Mouse (Mus musculus): Measurements from ENCODE around the gene Ctsf. TPM values are rescaled to one million over a fixed set of nuclear protein-coding genes. Genes with fewer than 3 reads are reported as not detected.
"Not testable (repeated sequence)": the region's sequence is repeated elsewhere in the genome, so short reads cannot be mapped to it uniquely, and the experiment has no call there.

Ctsf gene
- polyA plus RNA-seq, 1 experiment from 2014 or later = 34.1 TPM

GRCm38 (mm10) chr19:4865147-4865546 lies 10.2 kb downstream of the Ctsf start:
- no peak for ATAC-seq (ENCODE audit: low FRiP score)
- Histone ChIP-seq H3K36me3 (ENCODE audit: control insufficient read depth, insufficient read depth, low read length) (peaks cover 2% of the 10 kb centered on the region; the same call in 1 of the 2 replicates), H3K4me3 (ENCODE audit: low read depth, low read length) (no peak overlapping the region), H3K4me2 (0 out of 2 replicates have a peak overlapping the region, but pooled peaks have one; percentile 7), H3K27ac (ENCODE audit: low read depth, low read length) (no peak overlapping the region), H3K9me3 (ENCODE audit: control insufficient read depth, low read length) (no peaks in the 10 kb centered on the region), H3K9ac (ENCODE audit: low read length) (no peak overlapping the region), H3K4me1 (ENCODE audit: control insufficient read depth, insufficient read depth, low read length) (no peaks in the 10 kb centered on the region), H3K27me3 (ENCODE audit: control insufficient read depth, insufficient read depth, low read length) (0 out of 2 replicates have a peak, but pooled peaks cover 3% of the 10 kb centered on the region)
- 9% methylated on average over 17 of the region's 17 CpGs for WGBS
- no peak for DNase-seq (ENCODE audit: low spot score, missing footprints)

GRCm38 (mm10) chr19:4874613-4875012 lies 19.7 kb downstream of the Ctsf start:
- not testable (repeated sequence) for H3K4me1 ChIP-seq (ENCODE audit: control insufficient read depth, insufficient read depth, low read length); H3K4me2 ChIP-seq; H3K4me3 ChIP-seq (ENCODE audit: low read depth, low read length); H3K27me3 ChIP-seq (ENCODE audit: control insufficient read depth, insufficient read depth, low read length); H3K9me3 ChIP-seq (ENCODE audit: control insufficient read depth, low read length); DNase-seq (ENCODE audit: low spot score, missing footprints); H3K27ac ChIP-seq (ENCODE audit: low read depth, low read length); ATAC-seq (ENCODE audit: low FRiP score); H3K36me3 ChIP-seq (ENCODE audit: control insufficient read depth, insufficient read depth, low read length); H3K9ac ChIP-seq (ENCODE audit: low read length)
- WGBS = 88% methylated on average over 1 of the region's 1 CpGs

- H3K4me1 ChIP-seq (ENCODE audit: control insufficient read depth, insufficient read depth, low read length) = peaks cover 6% of the 10 kb centered on the region
- no peak overlapping the region for H3K27ac ChIP-seq (ENCODE audit: low read depth, low read length)
- H3K9ac ChIP-seq (ENCODE audit: low read length) = no peak overlapping the region
- H3K4me2 ChIP-seq = no peak overlapping the region
- ATAC-seq (ENCODE audit: low FRiP score) = no peak
- H3K36me3 ChIP-seq (ENCODE audit: control insufficient read depth, insufficient read depth, low read length) = no peaks in the 10 kb centered on the region
- H3K4me3 ChIP-seq (ENCODE audit: low read depth, low read length) = no peak overlapping the region
- WGBS = 67% methylated on average over 3 of the region's 4 CpGs
- H3K27me3 ChIP-seq (ENCODE audit: control insufficient read depth, insufficient read depth, low read length) = no peaks in the 10 kb centered on the region
- H3K9me3 ChIP-seq (ENCODE audit: control insufficient read depth, low read length) = no peaks in the 10 kb centered on the region
- no peak for DNase-seq (ENCODE audit: low spot score, missing footprints)
Observed at GRCm38 (mm10) chr19:4876241-4876640, 21.3 kb downstream of the Ctsf start.

- Histone ChIP-seq H3K27me3 (ENCODE audit: control insufficient read depth, insufficient read depth, low read length) (no peaks in the 10 kb centered on the region), H3K36me3 (ENCODE audit: control insufficient read depth, insufficient read depth, low read length) (no peaks in the 10 kb centered on the region), H3K4me1 (ENCODE audit: control insufficient read depth, insufficient read depth, low read length) (peaks cover 6% of the 10 kb centered on the region), H3K9me3 (ENCODE audit: control insufficient read depth, low read length) (no peaks in the 10 kb centered on the region), H3K9ac (ENCODE audit: low read length) (no peak overlapping the region), H3K4me2 (no peak overlapping the region), H3K27ac (ENCODE audit: low read depth, low read length) (no peak overlapping the region), H3K4me3 (ENCODE audit: low read depth, low read length) (no peak overlapping the region)
- WGBS = 67% methylated on average over 3 of the region's 3 CpGs
- no peak for DNase-seq (ENCODE audit: low spot score, missing footprints)
- ATAC-seq (ENCODE audit: low FRiP score) = no peak
Observed at GRCm38 (mm10) chr19:4876755-4877154, 21.8 kb downstream of the Ctsf start.

- Histone ChIP-seq H3K4me2 (peak within 1 kb of the TSS; percentile 84), H3K4me3 (ENCODE audit: low read depth, low read length) (peak within 1 kb of the TSS; percentile 91), H3K4me1 (ENCODE audit: control insufficient read depth, insufficient read depth, low read length) (peaks cover 6% of the 10 kb centered on the region), H3K9ac (ENCODE audit: low read length) (peak within 1 kb of the TSS; percentile 82), H3K27ac (ENCODE audit: low read depth, low read length) (peak within 1 kb of the TSS; percentile 25; the same call in 1 of the 2 replicates), H3K9me3 (ENCODE audit: control insufficient read depth, low read length) (no peaks in the 10 kb centered on the region), H3K36me3 (ENCODE audit: control insufficient read depth, insufficient read depth, low read length) (no peaks in the 10 kb centered on the region), H3K27me3 (ENCODE audit: control insufficient read depth, insufficient read depth, low read length) (no peaks in the 10 kb centered on the region)
- 4% methylated on average over 17 of the region's 17 CpGs for WGBS
- peak; percentile 84 for DNase-seq (ENCODE audit: low spot score, missing footprints)
- ATAC-seq (ENCODE audit: low FRiP score) = peak; percentile 12; the same call in 1 of the 2 replicates
Observed at GRCm38 (mm10) chr19:4877785-4878184, 22.9 kb downstream of the Ctsf start, which contains the start of gene Actn3. TSS of gene Actn3 (minus strand) at chr19:4877909.

GRCm38 (mm10) chr19:4878405-4879323 lies 23.7 kb downstream of the Ctsf start, which contains the start of gene Zdhhc24:
TSS of gene Zdhhc24 (plus strand) at chr19:4878668.
- ATAC-seq (ENCODE audit: low FRiP score) (peak; percentile 98), DNase-seq (ENCODE audit: low spot score, missing footprints) (peak; percentile 99)
- WGBS = 1% methylated on average over 52 of the region's 52 CpGs
- H3K9me3 ChIP-seq (ENCODE audit: control insufficient read depth, low read length) = no peaks in the 10 kb centered on the region
- no peaks in the 10 kb centered on the region for H3K27me3 ChIP-seq (ENCODE audit: control insufficient read depth, insufficient read depth, low read length)
- peak within 1 kb of the TSS; percentile 82 for H3K9ac ChIP-seq (ENCODE audit: low read length)
- peak within 1 kb of the TSS; percentile 91 for H3K4me3 ChIP-seq (ENCODE audit: low read depth, low read length)
- H3K27ac ChIP-seq (ENCODE audit: low read depth, low read length) = peak within 1 kb of the TSS; percentile 25; the same call in 1 of the 2 replicates
- H3K36me3 ChIP-seq (ENCODE audit: control insufficient read depth, insufficient read depth, low read length) = no peaks in the 10 kb centered on the region
- H3K4me2 ChIP-seq = peak within 1 kb of the TSS; percentile 84
- peaks cover 6% of the 10 kb centered on the region for H3K4me1 ChIP-seq (ENCODE audit: control insufficient read depth, insufficient read depth, low read length)

GRCm38 (mm10) chr19:4879324-4879703 lies 24.4 kb downstream of the Ctsf start:
- Histone ChIP-seq H3K4me2 (peak overlapping the region; percentile 84), H3K4me1 (ENCODE audit: control insufficient read depth, insufficient read depth, low read length) (peaks cover 6% of the 10 kb centered on the region), H3K27me3 (ENCODE audit: control insufficient read depth, insufficient read depth, low read length) (no peaks in the 10 kb centered on the region), H3K36me3 (ENCODE audit: control insufficient read depth, insufficient read depth, low read length) (no peaks in the 10 kb centered on the region), H3K9ac (ENCODE audit: low read length) (peak overlapping the region; percentile 82), H3K9me3 (ENCODE audit: control insufficient read depth, low read length) (no peaks in the 10 kb centered on the region), H3K4me3 (ENCODE audit: low read depth, low read length) (peak overlapping the region; percentile 91), H3K27ac (ENCODE audit: low read depth, low read length) (no peak overlapping the region)
- no peak for DNase-seq (ENCODE audit: low spot score, missing footprints)
- ATAC-seq (ENCODE audit: low FRiP score) = no peak
- WGBS = 71% methylated on average over 10 of the region's 10 CpGs

- no peak overlapping the region for H3K4me2 ChIP-seq
- H3K4me3 ChIP-seq (ENCODE audit: low read depth, low read length) = no peak overlapping the region
- H3K9ac ChIP-seq (ENCODE audit: low read length) = no peak overlapping the region
- no peaks in the 10 kb centered on the region for H3K36me3 ChIP-seq (ENCODE audit: control insufficient read depth, insufficient read depth, low read length)
- no peaks in the 10 kb centered on the region; the same call in 1 of the 2 replicates for H3K4me1 ChIP-seq (ENCODE audit: control insufficient read depth, insufficient read depth, low read length)
- H3K9me3 ChIP-seq (ENCODE audit: control insufficient read depth, low read length) = no peaks in the 10 kb centered on the region
- no peaks in the 10 kb centered on the region for H3K27me3 ChIP-seq (ENCODE audit: control insufficient read depth, insufficient read depth, low read length)
- 82% methylated on average over 4 of the region's 4 CpGs for WGBS
- H3K27ac ChIP-seq (ENCODE audit: low read depth, low read length) = no peak overlapping the region
- ATAC-seq (ENCODE audit: low FRiP score) (no peak), DNase-seq (ENCODE audit: low spot score, missing footprints) (no peak)
Observed at GRCm38 (mm10) chr19:4883961-4884360, 29.0 kb downstream of the Ctsf start.

- WGBS = 88% methylated on average over 10 of the region's 10 CpGs
- Histone ChIP-seq H3K4me2 (no peak overlapping the region), H3K9me3 (ENCODE audit: control insufficient read depth, low read length) (no peaks in the 10 kb centered on the region), H3K4me3 (ENCODE audit: low read depth, low read length) (no peak overlapping the region), H3K4me1 (ENCODE audit: control insufficient read depth, insufficient read depth, low read length) (no peaks in the 10 kb centered on the region), H3K27me3 (ENCODE audit: control insufficient read depth, insufficient read depth, low read length) (no peaks in the 10 kb centered on the region), H3K27ac (ENCODE audit: low read depth, low read length) (no peak overlapping the region), H3K36me3 (ENCODE audit: control insufficient read depth, insufficient read depth, low read length) (no peaks in the 10 kb centered on the region), H3K9ac (ENCODE audit: low read length) (no peak overlapping the region)
- no peak for DNase-seq (ENCODE audit: low spot score, missing footprints)
- ATAC-seq (ENCODE audit: low FRiP score) = no peak
Observed at GRCm38 (mm10) chr19:4889791-4890190, 34.9 kb downstream of the Ctsf start.

Data from midbrain, embryonic 11.5 days (tissue).